Mouse (Mus musculus): Measurements from ENCODE around the gene Plcd3. TPM values are rescaled to one million over a fixed set of nuclear protein-coding genes. Genes with fewer than 3 reads are reported as not detected.

The Plcd3 gene
- total RNA-seq, 4 experiments from 2014 or later, result 17.5 to 20.3 (median 18.0) TPM

- DNase-seq (ENCODE audit: low spot score in 2 of 2), result no peak
These were observed 80.6 kb downstream of the Plcd3 start for GRCm38 (mm10) chr11:103020713-103021335.

Other genes with a start within 250 kb of the Plcd3 start
- 100 to 1,000 TPM; 114 to 136 (median 127) TPM for gene Eftud2, start 220.7 kb downstream of the Plcd3 start, total RNA-seq (2022)
- 1 to 10 TPM; 2.1 to 3.6 (median 2.2) TPM for gene Ccdc103, start 220.5 kb downstream of the Plcd3 start, total RNA-seq (2022)
- gene Fam187a, start 216.5 kb downstream of the Plcd3 start, total RNA-seq (2022), result under 1 TPM in 3 of 4 experiments, not detected in 1; 0.23 to 0.70 (median 0.34) TPM
- gene Gfap, start 200.7 kb downstream of the Plcd3 start, total RNA-seq (2022), result 100 to 1,000 TPM; 134 to 920 (median 381) TPM
- gene Kif18b, start 176.5 kb downstream of the Plcd3 start, total RNA-seq (2022), result under 1 TPM in 1 of 4 experiments, not detected in 3; 0.17 TPM
- 10 to 100 TPM; 12.9 to 18.8 (median 15.5) TPM for gene C1ql1, start 155.0 kb downstream of the Plcd3 start, total RNA-seq (2022)
- gene Nmt1, start 73.5 kb downstream of the Plcd3 start, total RNA-seq (2022), result 100 to 1,000 TPM; 124 to 149 (median 129) TPM
- 10 to 100 TPM; 36.7 to 45.3 (median 40.8) TPM for gene Dcakd, start 73.3 kb downstream of the Plcd3 start, total RNA-seq (2022)
- gene Acbd4, start within 50 bp of the Plcd3 start, total RNA-seq (2022), result 10 to 100 TPM; 82.6 to 93.2 (median 88.7) TPM
- gene Hexim1, start 14.6 kb upstream of the Plcd3 start, total RNA-seq (2022), result 10 to 100 TPM; 34.4 to 38.5 (median 35.6) TPM
- 10 to 100 TPM; 13.4 to 18.1 (median 16.5) TPM for gene Hexim2, start 30.8 kb upstream of the Plcd3 start, total RNA-seq (2022)
- 100 to 1,000 TPM in 3 of 4 experiments, 10 to 100 TPM in 1; 81.7 to 115 (median 108) TPM for gene Fmnl1, start 69.4 kb upstream of the Plcd3 start, total RNA-seq (2022)
- 1 to 10 TPM; 1.7 to 2.8 (median 2.3) TPM for gene 1700023F06Rik, start 106.9 kb upstream of the Plcd3 start, total RNA-seq (2022)
- 1 to 10 TPM in 3 of 4 experiments, under 1 TPM in 1; 0.67 to 2.3 (median 1.5) TPM for gene Spata32, start 116.8 kb upstream of the Plcd3 start, total RNA-seq (2022)
- gene Map3k14, start 165.8 kb upstream of the Plcd3 start, total RNA-seq (2022), result 1 to 10 TPM; 3.1 to 6.5 (median 5.0) TPM